Mouse (Mus musculus) heart, adult 2 months (tissue): ENCODE results near the gene Col4a1. TPM values are rescaled to one million over a fixed set of nuclear protein-coding genes. Genes with fewer than 3 reads are reported as not detected.
A peak's percentile ranks its signal among the peaks of the same experiment; 100 is the strongest.

ENCODE experiments used
- DNase-seq, 2 experiments: peaks; one replicate each; pipeline ENCODE4 v3.0.0; 2021
- H3K27ac ChIP-seq: fragments of 200-600 bp; 2 replicates; pipeline ENCODE4 v1.8.1; 2022
- H3K27me3 ChIP-seq: fragments of 200-500 bp; 2 replicates; pipeline ENCODE4 v1.6.1; 2012; ENCODE audit warnings: mild to moderate bottlenecking, low read length, inconsistent platforms, mixed read lengths; ENCODE audit not compliant: control insufficient read depth, insufficient read depth
- H3K36me3 ChIP-seq: fragments of 200-500 bp; 2 replicates; pipeline ENCODE4 v1.6.1; 2012; ENCODE audit warnings: low read length, inconsistent platforms; ENCODE audit not compliant: control insufficient read depth, insufficient read depth
- H3K4me1 ChIP-seq: fragments of 200-500 bp; 2 replicates; pipeline ENCODE4 v1.6.1; 2011; ENCODE audit warnings: low read length; ENCODE audit not compliant: control insufficient read depth, insufficient read depth
- H3K4me3 ChIP-seq: fragments of 200-600 bp; 2 replicates; pipeline ENCODE4 v1.8.1; 2022
- H3K79me2 ChIP-seq: fragments of 200-500 bp; replicated peaks from 2 replicates; pipeline ENCODE4 v1.6.1; 2012; ENCODE audit warnings: mild to moderate bottlenecking, inconsistent platforms, low read length, moderate library complexity, mixed read lengths; ENCODE audit not compliant: control insufficient read depth, insufficient read depth
- H3K9ac ChIP-seq: fragments of 200-500 bp; 2 replicates; pipeline ENCODE4 v1.6.1; 2012; ENCODE audit warnings: low read depth, mild to moderate bottlenecking, control low read depth, inconsistent platforms, low read length, mixed read lengths
- CTCF ChIP-seq: fragments of 200-600 bp; IDR thresholded peaks from 2 replicates; pipeline ENCODE4 v1.8.1; 2022; ENCODE audit warnings: antibody characterized with exemption, mild to moderate bottlenecking, moderate library complexity
- EP300 ChIP-seq: fragments of 200-500 bp; IDR thresholded peaks from 2 replicates; pipeline ENCODE4 v1.6.1; 2011; ENCODE audit warnings: low read depth, low read length, control low read depth; ENCODE audit not compliant: insufficient read depth
- POLR2A ChIP-seq: fragments of 200-500 bp; IDR thresholded peaks from 2 replicates; pipeline ENCODE4 v1.6.1; 2011; ENCODE audit warnings: mild to moderate bottlenecking, low read depth, low read length, control low read depth; ENCODE audit not compliant: insufficient read depth
- WGBS: fragments of 180-500 bp; shearing (Covaris S2); methylation state at CpG from one replicate; pipeline ENCODE4 v1.1.7; 2018; 5-methylcytosine and 5-hydroxymethylcytosine counted together
- intact Hi-C: fragments of 180-260 bp; cut with DNase I; formaldehyde crosslinking; loops from one replicate; pipeline ENCODE4 v1.15.1; 2025
- polyA plus RNA-seq: library from polyadenylated mRNA; depleted of rRNA; stranded (reverse); fragments of >200 nt; gene quantifications from 2 replicates; pipeline ENCODE4 v1.2.3, GENCODE M21; 2012
- total RNA-seq, 2 experiments: library from RNA; stranded (reverse); gene quantifications; 2 replicates each; pipeline ENCODE4 v1.2.3; 2021

The Col4a1 gene
- total and polyA plus RNA-seq, 3 experiments, result 221 to 311 (median 258) TPM

DNA sequence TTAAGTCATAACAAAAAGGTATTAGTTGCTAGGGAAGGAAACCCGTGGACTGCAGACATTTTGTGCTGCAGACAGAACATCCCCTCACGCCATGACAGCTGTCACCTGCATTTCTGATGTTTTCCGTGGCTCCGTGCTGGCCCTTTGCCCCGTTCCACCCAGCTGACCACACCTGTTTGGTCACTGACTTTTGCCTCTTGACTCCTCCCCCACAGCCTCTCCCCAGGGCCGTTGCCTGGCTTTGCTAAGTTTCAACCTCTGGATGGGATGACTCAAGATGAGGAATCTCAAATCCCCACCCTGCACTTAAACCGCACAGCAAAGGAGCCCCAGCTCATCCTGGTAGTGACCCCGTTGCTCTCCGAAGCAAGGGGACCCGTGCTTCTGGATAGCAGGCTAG is 33.6 kb upstream of the Col4a1 start:
- H3K4me3 ChIP-seq, result no peak overlapping the region
- no peaks in the 10 kb centered on the region for H3K27me3 ChIP-seq
- no peak overlapping the region for H3K9ac ChIP-seq
- TF ChIP-seq CTCF, result no peak
- intact Hi-C loops, result loop anchor here (2.0 kb wide), 1 partner anchor 17 kb away; no protein-coding TSS in a partner anchor
- H3K4me1 ChIP-seq, result peaks cover 45% of the 10 kb centered on the region
- H3K79me2 ChIP-seq, result peaks cover 8% of the 10 kb centered on the region
- 70% methylated on average over 10 of the region's 10 CpGs for WGBS
- H3K36me3 ChIP-seq, result peaks cover 5% of the 10 kb centered on the region; the same call in 1 of the 2 replicates
- no peak for DNase-seq
- H3K27ac ChIP-seq, result no peak overlapping the region

DNA sequence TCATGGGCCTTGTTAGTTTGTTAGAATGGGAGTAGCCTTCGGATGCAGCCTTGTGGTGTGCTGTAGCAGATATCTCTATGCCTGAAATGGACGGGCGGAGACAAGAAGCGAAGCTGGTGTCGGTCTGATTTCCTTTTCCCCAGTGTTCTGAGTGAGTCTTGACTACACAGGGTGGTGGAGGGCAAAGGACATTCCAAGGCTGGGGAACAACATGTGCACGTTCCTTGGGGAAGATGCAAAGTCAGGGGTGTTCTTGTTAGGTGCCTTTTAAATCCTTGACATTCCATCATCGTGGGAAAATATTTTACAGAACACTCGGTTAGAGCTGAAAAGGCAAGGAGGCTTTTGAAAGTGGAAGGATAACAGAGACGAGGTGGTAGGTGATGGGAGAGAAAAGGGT is 31.8 kb upstream of the Col4a1 start:
- WGBS, result 50% methylated on average over 9 of the region's 9 CpGs
- Histone ChIP-seq H3K36me3 (peaks cover 5% of the 10 kb centered on the region; the same call in 1 of the 2 replicates), H3K27ac (no peak overlapping the region), H3K4me3 (no peak overlapping the region), H3K9ac (no peak overlapping the region), H3K4me1 (peaks cover 49% of the 10 kb centered on the region), H3K27me3 (no peaks in the 10 kb centered on the region), H3K79me2 (peaks cover 6% of the 10 kb centered on the region)
- TF ChIP-seq POLR2A (no peak), EP300 (no peak), CTCF (no peak)
- DNase-seq, result no peak
- intact Hi-C loops, result no loop called here

DNA sequence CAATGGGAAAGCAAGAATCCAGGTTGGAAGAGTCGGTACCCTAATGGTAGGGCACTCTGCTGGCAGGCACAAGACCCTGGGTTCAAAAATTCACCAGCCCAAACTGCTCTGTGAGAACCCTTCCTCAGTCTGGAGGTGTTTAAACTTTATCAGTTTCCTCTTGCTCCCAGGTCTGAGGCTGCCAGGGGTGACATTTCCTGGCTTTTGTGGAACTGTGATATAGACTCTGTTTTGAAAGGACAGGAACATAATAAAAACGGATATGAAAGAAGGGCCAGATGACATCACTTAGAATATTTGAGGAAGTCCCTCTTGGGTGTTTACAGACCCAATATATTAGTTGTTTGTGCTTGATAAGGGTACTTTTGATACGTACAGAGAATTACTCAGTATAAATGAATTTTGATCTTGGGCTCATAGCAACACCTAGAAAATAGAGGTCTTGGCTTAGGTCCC is 28.5 kb upstream of the Col4a1 start:
- no peak for TF ChIP-seq EP300
- no peak overlapping the region for H3K9ac ChIP-seq
- no peak for DNase-seq
- H3K79me2 ChIP-seq, result peaks cover 7% of the 10 kb centered on the region
- WGBS, result 20% methylated on average over 3 of the region's 3 CpGs
- intact Hi-C loops, result loop anchor here (2.0 kb wide), 2 partner anchors 18 to 26 kb away; no protein-coding TSS in a partner anchor
- H3K4me1 ChIP-seq, result peaks cover 44% of the 10 kb centered on the region
- peaks cover 8% of the 10 kb centered on the region for H3K36me3 ChIP-seq
- H3K27me3 ChIP-seq, result no peaks in the 10 kb centered on the region
- no peak overlapping the region for H3K4me3 ChIP-seq
- peak overlapping the region; percentile 77 for H3K27ac ChIP-seq

DNA sequence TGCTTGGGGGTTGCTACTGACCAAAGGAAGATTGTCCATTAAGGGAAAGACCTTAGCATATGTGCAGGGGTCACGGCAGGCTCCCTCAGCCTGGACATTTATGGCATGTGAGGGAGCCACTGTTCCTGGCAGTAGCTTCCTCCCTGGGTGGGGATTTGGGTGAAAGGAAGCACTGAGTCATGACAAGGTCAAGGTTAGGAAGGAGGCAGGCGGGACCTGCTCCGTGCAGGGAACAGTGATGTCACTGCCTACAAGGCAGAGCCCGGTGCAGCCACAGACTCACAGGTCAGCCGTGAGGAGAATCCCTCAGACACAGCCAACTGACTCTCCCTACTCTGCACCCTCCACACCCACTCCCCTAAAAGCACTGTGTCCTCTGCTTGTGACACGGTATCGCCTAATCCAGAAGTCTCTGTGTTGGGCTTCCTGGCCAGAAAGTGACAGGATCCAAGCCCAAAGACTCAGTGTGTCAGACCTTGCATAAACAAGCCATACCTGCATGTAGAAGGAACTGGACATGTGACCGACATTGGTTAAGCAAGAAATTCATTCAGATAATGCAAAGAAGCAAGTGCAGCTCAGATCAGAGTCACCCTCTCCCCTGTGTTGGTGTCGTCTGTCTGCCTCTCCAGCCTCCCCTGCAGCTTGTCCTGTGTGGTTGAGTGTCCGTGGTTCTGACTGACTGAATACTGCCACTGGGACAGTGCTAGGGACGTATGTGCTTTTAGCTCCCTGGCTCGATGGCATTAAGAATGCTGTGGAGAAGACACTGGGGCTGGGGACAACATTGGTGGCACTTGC is 27.9 kb upstream of the Col4a1 start:
- Histone ChIP-seq H3K36me3 (peaks cover 8% of the 10 kb centered on the region), H3K27me3 (no peaks in the 10 kb centered on the region), H3K79me2 (peaks cover 7% of the 10 kb centered on the region), H3K9ac (no peak overlapping the region), H3K4me3 (0 out of 2 replicates have a peak overlapping the region, but pooled peaks have one; percentile 10), H3K27ac (peak overlapping the region; percentile 77), H3K4me1 (peaks cover 46% of the 10 kb centered on the region)
- intact Hi-C loops, result loop anchor here (2.0 kb wide), 2 partner anchors 18 to 26 kb away; no protein-coding TSS in a partner anchor
- 19% methylated on average over 12 of the region's 12 CpGs for whole genome bisulfite sequencing
- peak; percentile 63 to 76 for DNase-seq
- TF ChIP-seq POLR2A (peak; percentile 13; the same call in 1 of the 2 replicates), CTCF (no peak), EP300 (peak; percentile 91)

DNA sequence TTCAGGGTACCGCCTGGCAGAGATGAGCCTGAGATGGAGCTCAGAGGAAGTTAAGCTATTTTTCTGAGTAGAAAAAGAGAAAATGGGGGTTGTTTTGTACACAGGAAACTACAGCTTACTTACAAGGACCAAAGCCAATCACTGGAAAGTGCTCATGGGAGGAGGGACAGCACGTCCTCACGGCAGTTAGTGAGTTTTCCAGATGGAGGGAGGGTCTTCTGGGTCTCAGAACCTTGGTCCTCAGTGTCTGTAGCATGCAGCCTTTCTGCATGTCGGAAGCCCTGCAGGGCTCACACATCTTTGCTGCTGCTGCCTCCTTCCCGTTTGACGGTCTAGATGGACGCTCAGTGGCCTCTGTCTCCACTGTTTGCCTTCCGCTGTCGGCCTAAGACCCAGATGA is 25.9 kb upstream of the Col4a1 start:
- intact Hi-C loops, result no loop called here
- Histone ChIP-seq H3K27me3 (no peaks in the 10 kb centered on the region), H3K9ac (no peak overlapping the region), H3K4me1 (peaks cover 57% of the 10 kb centered on the region), H3K79me2 (peaks cover 9% of the 10 kb centered on the region), H3K4me3 (no peak overlapping the region), H3K27ac (peak overlapping the region; percentile 77), H3K36me3 (peaks cover 14% of the 10 kb centered on the region)
- 53% methylated on average over 9 of the region's 9 CpGs for WGBS
- TF ChIP-seq POLR2A (no peak), CTCF (no peak), EP300 (0 out of 2 replicates have a peak, but pooled peaks have one; percentile 38)
- DNase-seq, result no peak

DNA sequence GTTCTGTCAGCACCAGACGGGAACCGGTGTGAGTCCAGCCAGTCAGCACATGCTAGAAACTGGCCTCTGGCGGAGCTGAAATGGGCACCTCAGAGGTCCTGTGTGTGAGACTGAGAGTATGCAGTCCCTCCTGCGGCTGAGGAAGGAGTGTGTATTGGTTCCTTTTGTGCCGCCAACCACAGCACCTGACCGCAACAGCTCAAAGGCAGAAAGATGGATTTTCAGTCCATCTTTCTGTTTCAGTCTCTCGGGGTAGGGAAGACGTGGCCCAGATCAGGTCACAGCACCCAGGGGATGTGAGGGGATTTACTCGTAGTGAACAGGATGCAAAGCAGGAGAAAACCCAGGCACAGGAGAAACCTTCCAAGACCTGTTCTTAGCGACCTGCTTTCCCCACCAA is 25.0 kb upstream of the Col4a1 start:
- Histone ChIP-seq H3K79me2 (peaks cover 5% of the 10 kb centered on the region), H3K27ac (peak overlapping the region; percentile 77; the same call in 1 of the 2 replicates), H3K36me3 (peaks cover 22% of the 10 kb centered on the region), H3K9ac (no peak overlapping the region), H3K27me3 (no peaks in the 10 kb centered on the region), H3K4me1 (peaks cover 59% of the 10 kb centered on the region), H3K4me3 (no peak overlapping the region)
- intact Hi-C loops, result loop anchor here (2.0 kb wide), 1 partner anchor 27 kb away; no protein-coding TSS in a partner anchor
- 81% methylated on average over 10 of the region's 10 CpGs for WGBS
- no peak for TF ChIP-seq EP300
- TF ChIP-seq CTCF, result no peak
- TF ChIP-seq POLR2A, result no peak
- DNase-seq, result no peak
